Mouse (Mus musculus): ENCODE data around the gene Tiam2. TPM values are rescaled to one million over a fixed set of nuclear protein-coding genes. Genes with fewer than 3 reads are reported as not detected.
"Not testable (repeated sequence)": the region's sequence is repeated elsewhere in the genome, so short reads cannot be mapped to it uniquely, and the experiment has no call there.

Gene Tiam2
- polyA plus RNA-seq, 1 experiment from 2014 or later, result 13.8 TPM

- ChIA-PET POLR2A (no interaction called here), CTCF (interaction anchor here (1.4 to 1.5 kb wide), 2 partner anchors 8 to 66 kb away, joined by 3 to 4 read pairs; no protein-coding TSS in a partner anchor)
- no peak for TF ChIP-seq CTCF (IDR thresholded peaks at IDR 0.05)
- H3K27me3 ChIP-seq, result no peaks in the 10 kb centered on the region
- in situ Hi-C loops (cut with MboI; ENCODE audit: low pct_unique_long_range_greater_than_20kb), result no loop called here
- DNase-seq (ENCODE audit: low read depth, low spot score) (no peak), ATAC-seq (no peak)
These were observed 11.1 kb downstream of the Tiam2 start for GRCm38 (mm10) chr17:3337525-3337888.

GRCm38 (mm10) chr17:3338821-3339220 lies 12.4 kb downstream of the Tiam2 start:
- POLR2A ChIA-PET, result no interaction called here

GRCm38 (mm10) chr17:3344872-3345271 lies 18.5 kb downstream of the Tiam2 start:
- no peak for TF ChIP-seq CTCF (IDR thresholded peaks at IDR 0.05)
- CTCF ChIA-PET, result no interaction called here
- in situ Hi-C loops (cut with MboI; ENCODE audit: low pct_unique_long_range_greater_than_20kb), result no loop called here
- no peaks in the 10 kb centered on the region for H3K27me3 ChIP-seq
- no peak for DNase-seq (ENCODE audit: low read depth, low spot score)
- ATAC-seq, result no peak
- POLR2A ChIA-PET, result no interaction called here

More at GRCm38 (mm10) chr17:3338821-3339220, 12.4 kb downstream of the Tiam2 start:
- no peak for TF ChIP-seq CTCF (IDR thresholded peaks at IDR 0.05)
- DNase-seq (ENCODE audit: low read depth, low spot score) (no peak), ATAC-seq (no peak)
- H3K27me3 ChIP-seq, result no peaks in the 10 kb centered on the region
- CTCF ChIA-PET, result interaction anchor here (1.0 kb wide), 1 partner anchor 10 kb away, joined by 3 read pairs; no protein-coding TSS in a partner anchor
- in situ Hi-C loops (cut with MboI; ENCODE audit: low pct_unique_long_range_greater_than_20kb), result no loop called here

- no peak for TF ChIP-seq CTCF (IDR thresholded peaks at IDR 0.05)
- ATAC-seq (no peak), DNase-seq (ENCODE audit: low read depth, low spot score) (no peak)
- POLR2A ChIA-PET, result no interaction called here
- in situ Hi-C loops (cut with MboI; ENCODE audit: low pct_unique_long_range_greater_than_20kb), result no loop called here
- CTCF ChIA-PET, result interaction anchor here (1.2 kb wide), 1 partner anchor 9 kb away, joined by 4 read pairs; no protein-coding TSS in a partner anchor
- no peaks in the 10 kb centered on the region for H3K27me3 ChIP-seq
These were observed 19.0 kb downstream of the Tiam2 start for GRCm38 (mm10) chr17:3345276-3345885.

- no peak for ATAC-seq
- CTCF ChIA-PET, result interaction anchor here (1.3 kb wide), 1 partner anchor 9 kb away, joined by 3 read pairs; no protein-coding TSS in a partner anchor
- no peaks in the 10 kb centered on the region for H3K27me3 ChIP-seq
- no peak for TF ChIP-seq CTCF (IDR thresholded peaks at IDR 0.05)
- in situ Hi-C loops (cut with MboI; ENCODE audit: low pct_unique_long_range_greater_than_20kb), result no loop called here
- POLR2A ChIA-PET, result no interaction called here
- no peak for DNase-seq (ENCODE audit: low read depth, low spot score)
These were observed 21.4 kb downstream of the Tiam2 start for GRCm38 (mm10) chr17:3347800-3348199.

GRCm38 (mm10) chr17:3349331-3349730 lies 23.0 kb downstream of the Tiam2 start:
- POLR2A ChIA-PET, result interaction anchor here (0.7 kb wide), 1 partner anchor 44 kb away, joined by 3 read pairs; no protein-coding TSS in a partner anchor

GRCm38 (mm10) chr17:3349939-3350338 lies 23.6 kb downstream of the Tiam2 start:
- no peak for TF ChIP-seq CTCF (IDR thresholded peaks at IDR 0.05)
- CTCF ChIA-PET, result interaction anchor here (0.8 to 1.2 kb wide), 3 partner anchors 13 to 92 kb away, joined by 3 to 5 read pairs (median 3); no protein-coding TSS in a partner anchor
- POLR2A ChIA-PET, result no interaction called here
- DNase-seq (ENCODE audit: low read depth, low spot score), result peak; percentile 67
- H3K27me3 ChIP-seq, result no peaks in the 10 kb centered on the region
- ATAC-seq, result peak; percentile 100
- in situ Hi-C loops (cut with MboI; ENCODE audit: low pct_unique_long_range_greater_than_20kb), result no loop called here

More at GRCm38 (mm10) chr17:3349331-3349730, 23.0 kb downstream of the Tiam2 start:
- TF ChIP-seq CTCF (IDR thresholded peaks at IDR 0.05), result no peak
- DNase-seq (ENCODE audit: low read depth, low spot score), result no peak
- no peaks in the 10 kb centered on the region for H3K27me3 ChIP-seq
- in situ Hi-C loops (cut with MboI; ENCODE audit: low pct_unique_long_range_greater_than_20kb), result no loop called here
- ATAC-seq, result no peak
- CTCF ChIA-PET, result interaction anchor here (0.9 to 1.2 kb wide), 3 partner anchors 13 to 92 kb away, joined by 3 read pairs; no protein-coding TSS in a partner anchor

GRCm38 (mm10) chr17:3350405-3350804 lies 24.0 kb downstream of the Tiam2 start:
- DNase-seq (ENCODE audit: low read depth, low spot score), result no peak
- ChIA-PET CTCF (interaction anchor here (0.8 to 1.2 kb wide), 2 partner anchors 14 to 44 kb away, joined by 3 to 5 read pairs; no protein-coding TSS in a partner anchor), POLR2A (no interaction called here)
- no peak for TF ChIP-seq CTCF (IDR thresholded peaks at IDR 0.05)
- in situ Hi-C loops (cut with MboI; ENCODE audit: low pct_unique_long_range_greater_than_20kb), result no loop called here
- no peaks in the 10 kb centered on the region for H3K27me3 ChIP-seq
- ATAC-seq, result no peak

GRCm38 (mm10) chr17:3351668-3352067 lies 25.3 kb downstream of the Tiam2 start:
- no peak for TF ChIP-seq CTCF (IDR thresholded peaks at IDR 0.05)
- ChIA-PET POLR2A (interaction anchor here (0.6 kb wide), 1 partner anchor 15 kb away, joined by 3 read pairs; no protein-coding TSS in a partner anchor), CTCF (no interaction called here)
- in situ Hi-C loops (cut with MboI; ENCODE audit: low pct_unique_long_range_greater_than_20kb), result no loop called here
- no peak for DNase-seq (ENCODE audit: low read depth, low spot score)
- no peak for ATAC-seq
- H3K27me3 ChIP-seq, result no peaks in the 10 kb centered on the region

- CTCF ChIA-PET; H3K27me3 ChIP-seq; in situ Hi-C loops (cut with MboI; ENCODE audit: low pct_unique_long_range_greater_than_20kb); POLR2A ChIA-PET; ATAC-seq; DNase-seq (ENCODE audit: low read depth, low spot score): not testable (repeated sequence)
These were observed 26.8 kb downstream of the Tiam2 start for GRCm38 (mm10) chr17:3353141-3353540.

- ATAC-seq (no peak), DNase-seq (ENCODE audit: low read depth, low spot score) (no peak)
- H3K27me3 ChIP-seq, result no peaks in the 10 kb centered on the region
- TF ChIP-seq CTCF (IDR thresholded peaks at IDR 0.05), result no peak
- ChIA-PET CTCF (no interaction called here), POLR2A (no interaction called here)
- in situ Hi-C loops (cut with MboI; ENCODE audit: low pct_unique_long_range_greater_than_20kb), result no loop called here
These were observed 28.5 kb downstream of the Tiam2 start for GRCm38 (mm10) chr17:3354856-3355255.

Measured in Patski (cell line).